Mouse (Mus musculus): ENCODE measurements at regions not wholly inside any gene's neighbourhood (a gene's known extent, or its start where the extent isn't known, plus 50 kb on each side); places are given as distances from the start of the nearest gene placed in this dataset.
A peak's percentile ranks its signal among the peaks of the same experiment; 100 is the strongest.
"Not testable (repeated sequence)": the region's sequence is repeated elsewhere in the genome, so short reads cannot be mapped to it uniquely, and the experiment has no call there.

DNA sequence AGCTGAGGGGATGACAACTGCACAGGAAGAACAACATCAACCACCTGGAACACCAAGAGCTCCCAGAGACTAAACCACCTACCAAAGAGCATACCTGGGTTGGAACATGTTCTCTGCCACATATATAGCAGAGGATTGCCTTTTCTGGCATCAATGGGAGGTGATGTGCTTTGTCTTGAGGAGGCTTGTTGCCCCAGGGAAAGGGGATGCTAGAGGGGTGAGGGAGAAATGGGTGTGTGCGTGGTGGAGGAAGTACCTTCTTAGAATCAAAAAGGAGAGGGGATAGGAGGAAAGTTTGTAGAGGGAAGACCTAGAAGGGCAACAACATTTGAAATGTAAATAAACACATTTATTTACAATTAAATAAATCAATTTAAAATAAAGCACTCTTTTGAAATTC, 358.5 kb upstream of the Pfkp start:
- no peak for ATAC-seq (ENCODE audit: insufficient number of reproducible peaks, insufficient read depth, low FRiP score, low TSS enrichment)
- H3K9ac ChIP-seq: no peak overlapping the region
- H3K4me2 ChIP-seq (replicated peaks): no peak overlapping the region
- no peaks in the 10 kb centered on the region for H3K9me3 ChIP-seq
- no peak overlapping the region for H3K27ac ChIP-seq
- H3K4me3 ChIP-seq: no peak overlapping the region
- no peaks in the 10 kb centered on the region for H3K4me1 ChIP-seq
- 55% methylated on average over 1 of the region's 1 CpGs for WGBS
- no peaks in the 10 kb centered on the region for H3K27me3 ChIP-seq
- H3K36me3 ChIP-seq: no peaks in the 10 kb centered on the region

DNA sequence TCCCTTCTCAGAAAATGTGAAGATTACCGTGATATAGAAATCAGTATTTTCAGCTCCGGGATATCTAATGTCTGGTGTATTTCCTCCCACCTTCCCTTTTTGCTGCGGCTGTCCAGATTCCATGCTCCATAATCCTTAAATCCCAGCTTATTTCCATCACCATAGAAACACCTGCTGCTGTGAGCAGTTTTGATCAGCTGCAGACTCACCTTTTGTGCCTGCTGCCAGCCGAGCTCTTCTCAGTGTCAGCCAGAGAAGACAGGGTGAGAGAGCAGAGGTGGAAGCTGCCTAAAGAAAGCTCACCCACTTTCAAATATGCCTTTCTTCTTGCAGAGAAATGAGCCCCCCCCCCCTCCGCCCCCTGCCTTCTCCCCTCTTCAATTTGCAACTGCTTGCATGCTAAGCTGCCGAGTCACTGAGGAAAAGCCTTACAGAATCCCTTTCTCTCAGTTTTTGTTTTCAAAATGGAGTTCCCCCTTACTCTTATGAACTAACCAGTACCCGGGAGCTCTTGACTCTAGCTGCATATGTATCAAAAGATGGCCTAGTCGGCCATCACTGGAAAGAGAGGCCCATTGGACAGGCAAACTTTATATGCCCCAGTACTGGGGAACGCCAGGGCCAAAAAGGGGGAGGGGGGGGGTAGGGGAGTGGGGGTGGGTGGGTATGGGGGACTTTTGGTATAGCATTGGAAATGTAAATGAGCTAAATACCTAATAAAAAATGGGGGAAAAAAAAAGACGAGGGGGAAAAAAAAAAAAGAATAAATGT, 350.1 kb upstream of the Pfkp start:
- H3K36me3 ChIP-seq; H3K4me1 ChIP-seq; H3K4me3 ChIP-seq; H3K9me3 ChIP-seq; H3K27ac ChIP-seq; H3K9ac ChIP-seq; H3K27me3 ChIP-seq; H3K4me2 ChIP-seq (replicated peaks): not testable (repeated sequence)
- peak; percentile 69; the same call in 1 of the 2 replicates for ATAC-seq (ENCODE audit: insufficient number of reproducible peaks, insufficient read depth, low FRiP score, low TSS enrichment)
- WGBS: 47% methylated on average over 10 of the region's 10 CpGs

DNA sequence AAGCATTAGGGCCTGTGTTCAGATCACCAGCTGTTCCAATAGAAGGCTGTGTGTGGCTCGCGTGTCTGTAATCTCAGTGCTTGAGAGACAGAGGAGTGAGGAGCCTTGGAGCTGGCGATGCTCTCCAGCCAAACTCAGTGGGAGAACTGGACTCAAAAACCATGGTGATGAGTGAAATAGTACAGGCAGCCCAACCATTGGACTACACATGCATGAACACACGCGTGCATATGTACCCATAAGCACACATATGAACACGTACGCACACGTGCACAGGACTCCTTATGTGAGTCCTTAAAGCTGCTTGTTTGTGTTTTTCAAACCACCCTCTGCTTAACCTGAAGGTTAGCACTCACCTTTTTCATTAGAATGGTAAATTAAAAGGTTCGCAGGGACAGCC, 349.5 kb upstream of the Pfkp start:
- H3K27ac ChIP-seq: no peak overlapping the region
- ATAC-seq (ENCODE audit: insufficient number of reproducible peaks, insufficient read depth, low FRiP score, low TSS enrichment): no peak
- 81% methylated on average over 9 of the region's 9 CpGs for WGBS
- no peak overlapping the region for H3K4me3 ChIP-seq
- H3K4me2 ChIP-seq (replicated peaks): no peak overlapping the region
- H3K4me1 ChIP-seq: no peaks in the 10 kb centered on the region
- no peak overlapping the region for H3K9ac ChIP-seq
- no peaks in the 10 kb centered on the region for H3K9me3 ChIP-seq
- H3K27me3 ChIP-seq: no peaks in the 10 kb centered on the region
- H3K36me3 ChIP-seq: no peaks in the 10 kb centered on the region

DNA sequence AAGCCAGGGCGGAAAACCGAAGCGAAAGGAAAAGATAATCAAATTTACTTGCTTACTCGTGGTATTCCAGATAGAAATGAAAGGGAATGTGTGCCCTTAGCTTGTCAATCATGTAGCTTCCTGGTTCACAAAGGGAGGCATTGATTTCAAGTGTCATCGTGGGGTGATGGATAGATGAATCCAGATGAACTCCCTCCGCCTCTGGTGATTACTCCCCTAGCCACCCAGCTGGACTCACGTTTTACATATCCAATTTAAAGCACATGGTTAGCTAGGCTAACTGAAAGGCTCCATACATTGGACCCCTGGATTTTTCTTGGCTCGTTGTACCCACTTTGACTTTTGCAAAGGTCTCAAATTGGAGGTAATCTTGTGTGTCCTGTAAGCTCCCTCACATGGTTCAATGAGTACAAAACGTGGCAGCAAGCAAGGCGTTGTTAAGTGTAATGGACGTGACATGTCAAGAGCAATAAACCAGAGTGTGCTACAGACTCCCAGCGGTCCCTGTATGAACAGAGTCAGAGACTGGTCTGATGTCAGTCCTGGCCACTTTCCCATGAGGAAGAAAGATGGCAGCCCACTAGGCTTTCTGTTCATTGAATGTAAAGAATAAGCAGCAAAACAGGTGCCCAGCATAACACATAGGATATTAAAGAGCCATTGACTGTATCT, 343.9 kb upstream of the Pfkp start:
- 38% methylated on average over 12 of the region's 12 CpGs for WGBS
- Histone ChIP-seq H3K27me3 (no peaks in the 10 kb centered on the region), H3K4me3 (no peak overlapping the region), H3K4me2 (replicated peaks) (no peak overlapping the region), H3K9me3 (no peaks in the 10 kb centered on the region), H3K36me3 (no peaks in the 10 kb centered on the region), H3K9ac (no peak overlapping the region), H3K4me1 (no peaks in the 10 kb centered on the region), H3K27ac (no peak overlapping the region)
- ATAC-seq (ENCODE audit: insufficient number of reproducible peaks, insufficient read depth, low FRiP score, low TSS enrichment): peak; percentile 68; the same call in 1 of the 2 replicates

DNA sequence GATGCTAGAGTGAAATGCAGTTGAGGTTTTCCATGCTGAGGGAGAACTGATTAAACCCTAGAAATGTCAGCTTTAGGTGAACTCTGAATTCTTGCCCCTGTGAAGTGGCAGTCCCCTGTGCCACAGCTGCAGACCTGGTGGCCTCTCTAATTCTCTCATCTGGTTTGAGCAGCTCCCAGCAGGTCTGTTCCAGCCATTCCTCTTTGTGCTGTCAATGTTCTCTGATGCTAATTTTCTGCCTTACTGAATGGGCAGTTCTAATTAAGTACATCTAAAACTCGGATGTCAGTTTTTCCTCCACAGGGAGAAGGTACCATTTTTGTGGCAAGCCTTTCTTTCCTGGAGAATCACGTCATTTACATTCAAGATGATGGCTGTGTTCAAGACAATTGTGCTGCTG, 343.1 kb upstream of the Pfkp start:
- ATAC-seq (ENCODE audit: insufficient number of reproducible peaks, insufficient read depth, low FRiP score, low TSS enrichment): no peak
- no peaks in the 10 kb centered on the region for H3K36me3 ChIP-seq

DNA sequence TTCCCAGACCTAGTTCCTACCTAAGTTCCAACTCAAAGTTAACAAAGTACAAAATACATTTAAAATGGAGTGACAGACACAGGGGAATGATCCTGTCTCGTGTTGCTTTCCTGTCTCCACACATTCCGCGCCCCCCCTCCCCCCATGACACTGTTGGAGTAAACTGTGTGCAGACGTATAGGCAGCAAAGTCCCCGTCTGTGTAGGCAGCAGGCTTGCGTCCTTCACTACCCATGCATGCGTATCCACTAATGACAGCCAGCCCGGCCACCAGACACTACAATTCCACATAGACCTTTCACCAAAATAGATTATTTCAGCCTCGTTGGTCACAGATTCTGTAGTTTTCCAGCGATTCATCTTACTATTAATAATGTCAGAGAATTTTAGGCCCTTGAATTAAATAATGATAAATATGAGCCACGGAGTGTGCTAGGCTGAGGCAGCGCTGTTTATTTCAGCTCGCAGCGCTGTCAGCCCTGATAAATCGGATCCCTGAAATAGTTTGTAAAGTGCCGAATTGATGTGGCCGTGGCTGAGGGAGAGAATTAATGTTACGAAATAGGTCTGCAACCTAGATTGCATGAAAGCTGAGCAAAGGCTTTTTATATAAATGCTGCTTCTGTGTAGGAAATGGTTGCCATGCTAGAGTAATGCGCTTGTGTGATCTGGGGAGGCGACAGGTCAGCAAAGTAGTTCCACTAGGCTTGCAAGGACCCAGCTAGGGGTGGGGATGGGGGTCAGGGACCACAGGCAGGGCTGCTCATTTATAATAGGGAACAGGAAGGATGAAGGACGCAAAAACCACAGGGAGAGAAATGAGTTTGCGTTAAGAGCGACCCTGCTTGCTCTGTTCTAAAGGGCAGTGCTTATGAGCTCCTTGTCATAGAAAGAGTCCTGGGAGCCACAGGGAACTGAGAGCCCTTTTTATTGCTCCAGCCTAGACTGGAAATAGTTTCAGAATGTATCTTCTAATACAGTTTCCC, 336.7 kb upstream of the Pfkp start:
- WGBS: 57% methylated on average over 23 of the region's 23 CpGs
- H3K36me3 ChIP-seq: no peaks in the 10 kb centered on the region
- no peaks in the 10 kb centered on the region for H3K4me1 ChIP-seq
- no peak overlapping the region for H3K4me3 ChIP-seq
- no peak for ATAC-seq (ENCODE audit: insufficient number of reproducible peaks, insufficient read depth, low FRiP score, low TSS enrichment)
- no peak overlapping the region for H3K4me2 ChIP-seq (replicated peaks)
- H3K9ac ChIP-seq: no peak overlapping the region
- H3K27me3 ChIP-seq: no peaks in the 10 kb centered on the region
- H3K9me3 ChIP-seq: no peaks in the 10 kb centered on the region
- H3K27ac ChIP-seq: no peak overlapping the region

More for the DNA sequence above, 343.1 kb upstream of the Pfkp start:
- H3K4me1 ChIP-seq: no peaks in the 10 kb centered on the region
- 25% methylated on average over 2 of the region's 2 CpGs for WGBS
- H3K27me3 ChIP-seq: no peaks in the 10 kb centered on the region
- H3K9ac ChIP-seq: no peak overlapping the region
- H3K27ac ChIP-seq: no peak overlapping the region
- H3K4me2 ChIP-seq (replicated peaks): no peak overlapping the region
- H3K4me3 ChIP-seq: no peak overlapping the region
- no peaks in the 10 kb centered on the region for H3K9me3 ChIP-seq

DNA sequence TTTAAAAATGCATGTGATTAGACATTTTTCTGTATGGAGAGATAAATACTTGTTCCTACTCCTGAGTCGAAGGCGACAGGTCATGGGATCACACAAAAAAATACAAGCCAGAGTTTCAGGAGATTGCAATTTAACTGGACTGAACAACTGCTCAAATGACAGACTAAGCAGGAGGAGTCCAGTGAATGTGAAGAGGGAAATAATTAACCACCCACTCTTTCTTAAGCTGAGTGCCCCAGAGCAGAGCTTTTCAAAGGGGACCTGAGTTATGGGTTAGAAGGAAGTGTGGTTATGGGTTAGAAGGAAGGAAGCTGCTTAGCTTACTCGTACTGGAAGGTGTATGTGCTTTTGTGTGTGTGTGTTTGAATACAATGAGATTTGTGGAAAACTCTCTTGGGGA, 307.1 kb upstream of the Pfkp start:
- H3K4me3 ChIP-seq: no peak overlapping the region
- H3K4me1 ChIP-seq: no peaks in the 10 kb centered on the region
- no peaks in the 10 kb centered on the region for H3K9me3 ChIP-seq
- ATAC-seq (ENCODE audit: insufficient number of reproducible peaks, insufficient read depth, low FRiP score, low TSS enrichment): no peak
- no peaks in the 10 kb centered on the region for H3K27me3 ChIP-seq
- no peak overlapping the region for H3K4me2 ChIP-seq (replicated peaks)
- no peaks in the 10 kb centered on the region for H3K36me3 ChIP-seq
- WGBS: 80% methylated on average over 3 of the region's 3 CpGs
- H3K9ac ChIP-seq: no peak overlapping the region
- H3K27ac ChIP-seq: no peak overlapping the region

DNA sequence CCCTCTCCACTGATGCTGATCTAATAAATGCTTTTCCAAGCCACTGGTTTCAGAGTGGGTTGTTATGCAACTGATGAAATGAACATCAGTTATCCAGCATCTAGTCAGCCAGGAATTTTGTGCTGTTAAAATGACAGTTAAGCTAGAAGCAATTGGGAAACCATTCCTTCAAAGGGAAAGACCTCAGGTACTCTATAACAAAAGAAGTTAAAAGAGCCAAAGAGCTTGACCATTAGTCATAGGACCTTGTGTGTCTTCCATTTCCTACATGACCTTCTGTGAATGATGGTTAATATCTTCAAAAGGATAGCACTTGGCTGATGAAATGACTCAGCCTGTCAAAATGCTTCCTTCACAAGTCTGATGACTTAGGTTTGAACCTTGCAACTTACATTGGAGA, 275.6 kb upstream of the Pfkp start:
- Histone ChIP-seq H3K36me3 (no peaks in the 10 kb centered on the region), H3K9me3 (no peaks in the 10 kb centered on the region), H3K4me3 (no peak overlapping the region), H3K27ac (no peak overlapping the region), H3K4me2 (replicated peaks) (no peak overlapping the region), H3K9ac (no peak overlapping the region), H3K27me3 (no peaks in the 10 kb centered on the region), H3K4me1 (no peaks in the 10 kb centered on the region)
- no peak for ATAC-seq (ENCODE audit: insufficient number of reproducible peaks, insufficient read depth, low FRiP score, low TSS enrichment)

DNA sequence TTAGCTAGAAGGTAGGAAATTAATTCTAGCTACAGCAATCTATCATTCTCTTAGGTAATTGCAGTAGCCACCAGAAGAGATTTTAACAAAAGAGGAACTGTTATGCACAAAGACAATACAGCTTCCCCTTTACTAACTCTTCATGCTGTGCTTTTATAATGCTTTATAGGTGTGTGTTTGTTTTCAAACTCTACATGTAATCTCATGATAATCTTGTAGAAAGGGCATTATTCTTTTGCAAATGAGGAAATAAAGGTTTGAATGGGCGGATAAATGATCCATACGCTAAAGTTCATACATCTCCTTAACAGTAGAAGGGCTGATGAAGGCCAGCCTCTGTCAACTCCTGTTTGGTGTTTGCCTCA, 273.8 kb upstream of the Pfkp start:
- Histone ChIP-seq H3K9me3 (no peaks in the 10 kb centered on the region), H3K9ac (no peak overlapping the region), H3K4me2 (replicated peaks) (no peak overlapping the region), H3K4me3 (no peak overlapping the region), H3K27ac (no peak overlapping the region), H3K27me3 (no peaks in the 10 kb centered on the region), H3K36me3 (no peaks in the 10 kb centered on the region), H3K4me1 (no peaks in the 10 kb centered on the region)
- no peak for ATAC-seq (ENCODE audit: insufficient number of reproducible peaks, insufficient read depth, low FRiP score, low TSS enrichment)
- 31% methylated on average over 2 of the region's 2 CpGs for WGBS

DNA sequence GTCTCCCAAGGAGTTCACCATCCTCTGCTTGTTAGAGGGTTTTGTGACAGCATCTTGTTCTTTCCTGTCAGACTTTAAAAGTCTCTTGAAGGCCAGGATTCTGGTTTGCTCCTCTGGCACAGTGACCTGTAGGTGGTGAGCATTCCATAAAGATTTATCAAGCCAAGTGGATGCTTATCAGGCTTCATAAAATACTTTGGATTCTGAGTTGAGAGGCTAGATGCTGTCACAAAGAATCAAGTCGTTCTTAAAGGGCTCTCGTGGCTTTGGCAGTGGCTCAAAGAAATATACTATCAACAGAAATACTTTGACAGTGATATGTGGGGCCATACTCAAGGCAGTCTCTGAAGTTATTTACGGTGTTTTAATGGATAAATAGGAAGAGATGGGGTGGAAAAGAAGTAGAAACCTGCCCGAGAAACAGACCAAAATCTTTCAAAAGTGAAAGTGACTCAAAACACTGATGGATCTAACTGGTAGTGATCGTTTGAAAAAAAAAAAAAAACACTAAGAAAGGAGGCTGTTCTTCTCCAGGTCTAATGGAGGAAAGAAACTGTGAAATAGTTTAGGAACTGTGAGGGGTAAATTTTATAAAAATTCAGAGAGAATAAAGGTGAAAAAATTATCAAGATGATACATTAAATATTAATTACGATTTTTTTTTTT, 273.2 kb upstream of the Pfkp start:
- Histone ChIP-seq H3K9ac (no peak overlapping the region), H3K4me1 (no peaks in the 10 kb centered on the region), H3K4me2 (replicated peaks) (no peak overlapping the region), H3K9me3 (no peaks in the 10 kb centered on the region), H3K36me3 (no peaks in the 10 kb centered on the region), H3K27ac (no peak overlapping the region), H3K27me3 (no peaks in the 10 kb centered on the region), H3K4me3 (no peak overlapping the region)
- WGBS: 61% methylated on average over 6 of the region's 6 CpGs
- ATAC-seq (ENCODE audit: insufficient number of reproducible peaks, insufficient read depth, low FRiP score, low TSS enrichment): no peak

DNA sequence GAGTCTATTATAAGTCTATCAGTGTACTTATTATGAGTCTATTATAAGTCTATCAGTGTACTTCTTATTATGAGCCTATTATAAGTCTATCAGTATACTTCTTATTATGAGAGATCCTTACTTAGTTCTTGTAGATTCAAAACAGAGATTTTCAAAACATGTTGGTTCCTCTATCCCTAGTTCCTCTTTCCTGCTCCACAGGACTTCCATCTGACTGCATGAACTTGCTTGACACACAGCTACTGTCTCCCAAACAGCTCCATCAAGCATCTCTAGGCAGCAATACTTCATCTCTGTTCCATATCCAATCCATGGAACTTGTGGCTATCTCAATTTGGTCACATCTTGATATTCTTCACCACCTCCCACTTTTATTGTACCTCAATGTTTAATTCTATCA, 257.4 kb upstream of the Pfkp start:
- no peak for ATAC-seq (ENCODE audit: insufficient number of reproducible peaks, insufficient read depth, low FRiP score, low TSS enrichment)
- no peak overlapping the region for H3K4me2 ChIP-seq (replicated peaks)
- H3K9ac ChIP-seq: no peak overlapping the region
- no peaks in the 10 kb centered on the region for H3K36me3 ChIP-seq
- H3K27me3 ChIP-seq: no peaks in the 10 kb centered on the region
- no peaks in the 10 kb centered on the region for H3K4me1 ChIP-seq
- H3K9me3 ChIP-seq: no peaks in the 10 kb centered on the region
- H3K27ac ChIP-seq: no peak overlapping the region
- H3K4me3 ChIP-seq: no peak overlapping the region
